Mouse (Mus musculus) ES-Bruce4 (cell line): Measurements from ENCODE around the gene Itgb4.

Experiments used
- CTCF ChIP-seq: IDR thresholded peaks from one replicate; pipeline ENCODE4 v1.8.1; 2011; ENCODE audit warnings: low read depth, low read length
- EP300 ChIP-seq: IDR thresholded peaks from 2 replicates; pipeline ENCODE4 v1.6.1; 2011; ENCODE audit warnings: low read depth, low read length; ENCODE audit not compliant: insufficient read depth

GRCm38 (mm10) chr11:115955195-115955858, 19.2 kb upstream of the Itgb4 start:
- TF ChIP-seq EP300 (no peak), CTCF (no peak)
